Mouse (Mus musculus): ENCODE measurements around the gene H2-Q10. TPM values are rescaled to one million over a fixed set of nuclear protein-coding genes. Genes with fewer than 3 reads are reported as not detected.

Gene H2-Q10
- polyA plus RNA-seq, 1 experiment from 2014 or later, result 1.1 TPM

DNA sequence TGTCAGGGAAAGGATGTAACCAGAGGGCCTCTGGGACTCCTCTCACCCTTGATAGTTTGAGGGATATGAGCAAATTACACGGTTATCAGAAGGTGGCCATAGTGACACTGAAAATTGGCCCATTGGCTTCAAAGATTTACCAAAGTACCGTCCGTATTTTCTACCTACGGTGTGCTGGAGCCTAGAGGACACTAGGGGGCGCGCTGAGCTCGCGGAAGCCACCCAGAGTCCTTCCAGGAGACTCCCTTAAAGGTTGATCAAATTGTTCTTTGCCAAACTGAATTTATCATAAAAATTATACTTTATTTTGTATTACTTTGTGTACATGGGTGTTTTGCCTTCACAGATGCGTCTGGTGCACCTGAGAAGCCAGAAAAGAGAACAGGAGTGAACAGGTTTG is 14.2 kb downstream of the H2-Q10 start:
- Histone ChIP-seq H3K36me3 (ENCODE audit: control insufficient read depth, insufficient read depth, low read length) (no peaks in the 10 kb centered on the region), H3K4me3 (ENCODE audit: low read depth, low read length) (no peak overlapping the region), H3K27ac (ENCODE audit: low read length) (no peak overlapping the region), H3K4me1 (ENCODE audit: control insufficient read depth, insufficient read depth, low read length) (no peaks in the 10 kb centered on the region), H3K27me3 (ENCODE audit: control insufficient read depth, insufficient read depth, low read length) (no peaks in the 10 kb centered on the region), H3K9ac (replicated peaks; ENCODE audit: low read depth, low read length) (no peak overlapping the region), H3K9me3 (ENCODE audit: control insufficient read depth, low read depth, low read length) (no peaks in the 10 kb centered on the region), H3K4me2 (replicated peaks; ENCODE audit: low read depth, low read length) (no peak overlapping the region)
- WGBS, result under 1% methylated on average over 9 of the region's 9 CpGs
- ATAC-seq (ENCODE audit: insufficient number of reproducible peaks, insufficient read depth, low FRiP score, low read depth), result no peak

DNA sequence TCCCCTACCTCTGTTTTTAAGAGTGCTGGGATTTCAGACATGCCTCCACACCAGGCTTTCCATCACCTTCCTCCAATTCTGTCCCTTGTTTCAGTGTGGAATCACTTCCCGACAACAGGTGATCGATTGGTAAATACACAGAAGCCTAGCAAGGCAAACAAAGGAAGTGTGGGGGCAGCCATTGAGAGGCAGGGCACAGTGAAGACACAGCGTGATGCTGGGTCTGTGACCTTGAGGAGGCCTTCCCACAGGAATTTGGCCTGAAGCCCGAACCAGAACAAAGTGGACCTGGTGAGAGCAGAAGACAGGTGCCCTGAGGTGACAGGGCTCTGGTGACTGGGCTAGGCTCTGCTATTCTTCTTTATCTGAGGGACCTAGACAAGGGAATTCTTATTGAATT is 15.8 kb downstream of the H2-Q10 start:
- H3K4me3 ChIP-seq (ENCODE audit: low read depth, low read length), result no peak overlapping the region
- H3K9me3 ChIP-seq (ENCODE audit: control insufficient read depth, low read depth, low read length), result no peaks in the 10 kb centered on the region
- no peak overlapping the region for H3K4me2 ChIP-seq (replicated peaks; ENCODE audit: low read depth, low read length)
- H3K27me3 ChIP-seq (ENCODE audit: control insufficient read depth, insufficient read depth, low read length), result no peaks in the 10 kb centered on the region
- WGBS, result 21% methylated on average over 4 of the region's 4 CpGs
- no peaks in the 10 kb centered on the region for H3K36me3 ChIP-seq (ENCODE audit: control insufficient read depth, insufficient read depth, low read length)
- no peak for ATAC-seq (ENCODE audit: insufficient number of reproducible peaks, insufficient read depth, low FRiP score, low read depth)
- no peaks in the 10 kb centered on the region for H3K4me1 ChIP-seq (ENCODE audit: control insufficient read depth, insufficient read depth, low read length)
- H3K9ac ChIP-seq (replicated peaks; ENCODE audit: low read depth, low read length), result no peak overlapping the region
- H3K27ac ChIP-seq (ENCODE audit: low read length), result no peak overlapping the region

DNA sequence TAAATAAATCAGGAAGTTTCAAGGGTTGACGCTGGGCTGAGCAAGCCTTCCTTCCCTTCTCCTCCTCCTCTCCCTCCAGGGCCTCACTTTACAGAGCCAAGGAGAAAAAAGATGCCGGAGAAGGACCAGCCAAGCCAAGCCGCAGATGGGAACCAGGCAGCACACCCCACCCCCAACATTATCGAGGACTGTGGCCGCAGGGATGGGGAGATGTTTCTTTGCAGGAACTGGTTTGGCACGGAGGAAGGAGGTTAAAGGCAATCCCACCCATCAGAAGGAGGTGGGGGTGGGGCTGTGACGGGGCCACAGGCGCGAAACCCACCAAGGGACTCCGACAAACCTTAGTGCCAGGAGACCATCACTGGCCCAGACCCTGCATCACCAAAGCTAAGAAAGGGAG is 16.8 kb downstream of the H2-Q10 start:
- Histone ChIP-seq H3K9me3 (ENCODE audit: control insufficient read depth, low read depth, low read length) (no peaks in the 10 kb centered on the region), H3K9ac (replicated peaks; ENCODE audit: low read depth, low read length) (no peak overlapping the region), H3K4me2 (replicated peaks; ENCODE audit: low read depth, low read length) (no peak overlapping the region), H3K4me3 (ENCODE audit: low read depth, low read length) (no peak overlapping the region), H3K4me1 (ENCODE audit: control insufficient read depth, insufficient read depth, low read length) (0 out of 2 replicates have a peak, but pooled peaks cover 2% of the 10 kb centered on the region), H3K27ac (ENCODE audit: low read length) (no peak overlapping the region), H3K27me3 (ENCODE audit: control insufficient read depth, insufficient read depth, low read length) (no peaks in the 10 kb centered on the region), H3K36me3 (ENCODE audit: control insufficient read depth, insufficient read depth, low read length) (no peaks in the 10 kb centered on the region)
- 45% methylated on average over 10 of the region's 10 CpGs for WGBS
- no peak for ATAC-seq (ENCODE audit: insufficient number of reproducible peaks, insufficient read depth, low FRiP score, low read depth)

DNA sequence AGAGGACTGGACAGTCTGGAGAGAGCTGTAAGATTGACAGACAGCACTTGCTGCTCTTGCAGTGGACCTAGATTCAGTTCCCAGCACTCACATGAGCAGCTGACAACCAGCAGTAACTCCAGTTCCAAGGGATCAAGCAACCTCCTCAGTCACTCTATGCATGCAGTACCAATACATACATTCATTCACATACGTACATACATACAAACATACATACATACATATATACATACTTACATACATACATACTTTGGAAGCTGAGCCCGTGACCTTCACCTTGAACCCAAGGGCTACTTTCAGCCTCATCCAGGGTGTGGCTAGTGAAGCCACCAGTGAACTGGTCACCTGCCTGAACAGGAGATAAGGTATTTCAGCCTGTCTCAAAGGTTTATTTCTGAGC is 18.2 kb downstream of the H2-Q10 start:
- Histone ChIP-seq H3K9me3 (ENCODE audit: control insufficient read depth, low read depth, low read length) (no peaks in the 10 kb centered on the region), H3K9ac (replicated peaks; ENCODE audit: low read depth, low read length) (no peak overlapping the region), H3K4me1 (ENCODE audit: control insufficient read depth, insufficient read depth, low read length) (0 out of 2 replicates have a peak, but pooled peaks cover 2% of the 10 kb centered on the region), H3K27ac (ENCODE audit: low read length) (no peak overlapping the region), H3K4me3 (ENCODE audit: low read depth, low read length) (no peak overlapping the region), H3K4me2 (replicated peaks; ENCODE audit: low read depth, low read length) (no peak overlapping the region), H3K27me3 (ENCODE audit: control insufficient read depth, insufficient read depth, low read length) (no peaks in the 10 kb centered on the region), H3K36me3 (ENCODE audit: control insufficient read depth, insufficient read depth, low read length) (no peaks in the 10 kb centered on the region)
- ATAC-seq (ENCODE audit: insufficient number of reproducible peaks, insufficient read depth, low FRiP score, low read depth), result no peak
- whole genome bisulfite sequencing, result 90% methylated on average over 2 of the region's 2 CpGs

DNA sequence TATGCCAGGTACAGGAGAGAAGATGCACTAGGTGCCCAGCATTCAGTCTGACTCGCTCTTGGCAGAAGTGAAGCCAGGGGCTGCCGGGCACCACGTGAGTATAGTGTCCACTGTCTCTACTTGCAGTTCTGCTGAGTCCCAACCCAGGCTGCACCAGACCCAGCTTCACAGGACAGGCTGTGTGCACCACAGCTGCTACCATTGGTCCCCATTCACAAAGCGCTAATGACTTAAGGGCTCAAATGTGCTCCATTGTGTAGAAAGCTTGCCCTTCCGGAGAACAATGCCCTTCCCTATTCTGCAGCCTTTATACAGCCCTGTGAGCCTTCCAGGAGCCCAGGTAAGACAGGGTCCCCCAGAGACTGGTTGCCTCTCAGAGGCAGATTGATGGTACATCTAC is 20.4 kb downstream of the H2-Q10 start:
- H3K9ac ChIP-seq (replicated peaks; ENCODE audit: low read depth, low read length), result no peak overlapping the region
- ATAC-seq (ENCODE audit: insufficient number of reproducible peaks, insufficient read depth, low FRiP score, low read depth), result no peak
- 73% methylated on average over 5 of the region's 5 CpGs for WGBS
- H3K36me3 ChIP-seq (ENCODE audit: control insufficient read depth, insufficient read depth, low read length), result no peaks in the 10 kb centered on the region
- no peak overlapping the region for H3K4me3 ChIP-seq (ENCODE audit: low read depth, low read length)
- no peaks in the 10 kb centered on the region for H3K9me3 ChIP-seq (ENCODE audit: control insufficient read depth, low read depth, low read length)
- H3K4me1 ChIP-seq (ENCODE audit: control insufficient read depth, insufficient read depth, low read length), result 0 out of 2 replicates have a peak, but pooled peaks cover 2% of the 10 kb centered on the region
- H3K27ac ChIP-seq (ENCODE audit: low read length), result no peak overlapping the region
- H3K4me2 ChIP-seq (replicated peaks; ENCODE audit: low read depth, low read length), result no peak overlapping the region
- H3K27me3 ChIP-seq (ENCODE audit: control insufficient read depth, insufficient read depth, low read length), result no peaks in the 10 kb centered on the region

DNA sequence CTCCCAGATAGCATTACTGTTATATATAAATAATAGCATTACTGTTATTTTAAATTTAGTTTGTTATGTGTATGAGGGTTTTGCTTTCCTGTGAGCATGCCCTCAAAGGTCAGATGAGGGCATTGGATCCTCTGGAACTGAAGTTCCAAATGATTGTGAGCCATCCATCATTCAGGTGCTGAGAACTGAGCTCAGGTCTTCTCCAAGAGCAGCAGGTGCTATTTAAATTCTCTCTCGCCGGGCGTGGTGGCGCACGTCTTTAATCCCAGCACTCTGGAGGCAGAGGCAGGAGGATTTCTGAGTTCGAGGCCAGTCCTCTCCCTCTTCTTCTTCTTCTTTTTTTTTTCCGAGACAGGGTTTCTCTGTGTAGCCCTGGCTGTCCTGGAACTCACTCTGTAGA is 27.2 kb downstream of the H2-Q10 start:
- Histone ChIP-seq H3K4me2 (replicated peaks; ENCODE audit: low read depth, low read length) (no peak overlapping the region), H3K9me3 (ENCODE audit: control insufficient read depth, low read depth, low read length) (no peaks in the 10 kb centered on the region), H3K27ac (ENCODE audit: low read length) (no peak overlapping the region), H3K27me3 (ENCODE audit: control insufficient read depth, insufficient read depth, low read length) (no peaks in the 10 kb centered on the region), H3K4me1 (ENCODE audit: control insufficient read depth, insufficient read depth, low read length) (no peaks in the 10 kb centered on the region), H3K4me3 (ENCODE audit: low read depth, low read length) (no peak overlapping the region), H3K9ac (replicated peaks; ENCODE audit: low read depth, low read length) (no peak overlapping the region), H3K36me3 (ENCODE audit: control insufficient read depth, insufficient read depth, low read length) (no peaks in the 10 kb centered on the region)
- no peak for ATAC-seq (ENCODE audit: insufficient number of reproducible peaks, insufficient read depth, low FRiP score, low read depth)
- WGBS, result 92% methylated on average over 7 of the region's 7 CpGs

DNA sequence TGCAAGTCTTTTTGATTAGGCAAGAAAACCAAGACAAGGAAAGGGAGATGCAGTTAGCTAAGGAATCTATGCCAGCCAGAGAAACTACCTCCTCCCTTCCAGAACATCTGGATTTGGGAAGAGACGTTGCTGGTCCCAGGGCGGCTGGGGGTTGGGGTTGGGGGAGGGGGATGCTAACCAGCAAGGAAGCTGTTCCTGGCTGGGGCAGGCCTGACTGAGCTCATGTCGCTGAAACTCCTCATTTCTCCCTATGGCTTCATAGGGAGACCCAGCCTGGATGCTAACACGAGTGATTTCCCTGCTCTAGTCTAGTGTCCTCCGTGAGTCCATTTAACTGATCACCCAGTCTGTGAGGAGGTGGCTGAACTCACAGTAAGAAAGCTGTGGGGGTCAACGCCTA is 32.3 kb downstream of the H2-Q10 start:
- Histone ChIP-seq H3K9ac (replicated peaks; ENCODE audit: low read depth, low read length) (no peak overlapping the region), H3K4me2 (replicated peaks; ENCODE audit: low read depth, low read length) (no peak overlapping the region), H3K27me3 (ENCODE audit: control insufficient read depth, insufficient read depth, low read length) (peaks cover 7% of the 10 kb centered on the region), H3K36me3 (ENCODE audit: control insufficient read depth, insufficient read depth, low read length) (no peaks in the 10 kb centered on the region), H3K4me3 (ENCODE audit: low read depth, low read length) (no peak overlapping the region), H3K4me1 (ENCODE audit: control insufficient read depth, insufficient read depth, low read length) (no peaks in the 10 kb centered on the region), H3K9me3 (ENCODE audit: control insufficient read depth, low read depth, low read length) (no peaks in the 10 kb centered on the region), H3K27ac (ENCODE audit: low read length) (no peak overlapping the region)
- ATAC-seq (ENCODE audit: insufficient number of reproducible peaks, insufficient read depth, low FRiP score, low read depth), result no peak
- WGBS, result 13% methylated on average over 6 of the region's 6 CpGs

DNA sequence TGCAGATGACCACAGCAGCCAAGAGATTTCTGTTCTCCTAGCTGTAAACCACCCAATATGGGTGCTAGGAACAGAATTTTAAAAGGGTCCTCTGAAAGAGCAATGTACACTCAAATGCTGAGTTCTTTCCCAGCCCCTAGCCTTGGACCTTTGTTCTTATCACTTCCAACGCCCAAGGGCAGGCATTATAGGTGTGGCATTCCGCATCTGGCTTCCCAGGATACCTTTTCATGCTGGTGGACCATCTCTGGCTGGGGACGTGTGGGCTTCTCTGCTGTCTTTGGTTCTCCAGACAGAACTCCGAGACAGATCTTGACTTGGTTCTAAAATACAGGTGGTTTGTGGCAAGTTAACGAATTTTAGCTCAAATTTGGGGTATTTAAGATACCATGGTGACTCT is 32.9 kb downstream of the H2-Q10 start:
- Histone ChIP-seq H3K4me1 (ENCODE audit: control insufficient read depth, insufficient read depth, low read length) (no peaks in the 10 kb centered on the region), H3K9ac (replicated peaks; ENCODE audit: low read depth, low read length) (no peak overlapping the region), H3K9me3 (ENCODE audit: control insufficient read depth, low read depth, low read length) (no peaks in the 10 kb centered on the region), H3K27ac (ENCODE audit: low read length) (no peak overlapping the region), H3K4me2 (replicated peaks; ENCODE audit: low read depth, low read length) (no peak overlapping the region), H3K36me3 (ENCODE audit: control insufficient read depth, insufficient read depth, low read length) (no peaks in the 10 kb centered on the region), H3K27me3 (ENCODE audit: control insufficient read depth, insufficient read depth, low read length) (peaks cover 7% of the 10 kb centered on the region), H3K4me3 (ENCODE audit: low read depth, low read length) (no peak overlapping the region)
- 58% methylated on average over 5 of the region's 5 CpGs for WGBS
- ATAC-seq (ENCODE audit: insufficient number of reproducible peaks, insufficient read depth, low FRiP score, low read depth), result no peak

DNA sequence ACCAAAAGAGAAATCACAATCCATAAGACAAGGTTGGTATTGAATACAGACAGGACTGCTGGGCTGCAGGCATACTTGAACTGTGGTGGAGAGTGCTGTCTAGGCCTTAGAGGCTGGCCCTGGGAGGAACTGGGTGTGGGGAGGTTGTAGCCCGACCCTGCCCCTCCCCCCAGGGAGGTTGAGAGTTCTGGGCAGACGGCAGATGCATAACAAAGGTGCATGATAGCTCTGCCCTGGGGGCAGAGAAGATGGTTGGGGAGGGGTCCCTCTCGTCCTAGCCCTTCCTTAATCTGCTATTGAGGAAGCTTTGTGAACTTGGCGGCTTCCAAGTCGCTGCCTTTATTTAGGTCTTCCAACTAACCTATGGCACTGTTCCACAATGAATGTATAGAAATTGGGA is 34.0 kb downstream of the H2-Q10 start:
- no peaks in the 10 kb centered on the region for H3K36me3 ChIP-seq (ENCODE audit: control insufficient read depth, insufficient read depth, low read length)
- ATAC-seq (ENCODE audit: insufficient number of reproducible peaks, insufficient read depth, low FRiP score, low read depth), result no peak
- H3K9ac ChIP-seq (replicated peaks; ENCODE audit: low read depth, low read length), result no peak overlapping the region
- H3K27ac ChIP-seq (ENCODE audit: low read length), result no peak overlapping the region
- no peak overlapping the region for H3K4me2 ChIP-seq (replicated peaks; ENCODE audit: low read depth, low read length)
- WGBS, result 33% methylated on average over 5 of the region's 5 CpGs
- H3K9me3 ChIP-seq (ENCODE audit: control insufficient read depth, low read depth, low read length), result no peaks in the 10 kb centered on the region
- H3K4me3 ChIP-seq (ENCODE audit: low read depth, low read length), result no peak overlapping the region
- peaks cover 7% of the 10 kb centered on the region for H3K27me3 ChIP-seq (ENCODE audit: control insufficient read depth, insufficient read depth, low read length)
- no peaks in the 10 kb centered on the region for H3K4me1 ChIP-seq (ENCODE audit: control insufficient read depth, insufficient read depth, low read length)
